Mouse (Mus musculus) stomach, embryonic 16.5 days (tissue): ENCODE results near the gene Nudt3. TPM values are rescaled to one million over a fixed set of nuclear protein-coding genes. Genes with fewer than 3 reads are reported as not detected.

Experiments used
- ATAC-seq: fragments of 200-750 bp; cut with Nextera tagmentation; 2 replicates; pipeline ENCODE4 v1.8.0; 2017; ENCODE audit warnings: moderate number of reproducible peaks, moderate TSS enrichment; ENCODE audit not compliant: insufficient read depth, low FRiP score
- H3K27ac ChIP-seq: fragments of 300-500 bp; sonication (generic); 2 replicates; pipeline ENCODE4 v1.5.1; 2014; ENCODE audit warnings: low read length
- H3K27me3 ChIP-seq: fragments of 300-500 bp; sonication (generic); 2 replicates; pipeline ENCODE4 v1.6.1; 2014; ENCODE audit warnings: low read length, control low read depth, mixed read lengths; ENCODE audit not compliant: control insufficient read depth, insufficient read depth
- H3K36me3 ChIP-seq: fragments of 300-500 bp; sonication (generic); 2 replicates; pipeline ENCODE4 v1.6.1; 2014; ENCODE audit warnings: low read length; ENCODE audit not compliant: control insufficient read depth, insufficient read depth
- H3K4me1 ChIP-seq: fragments of 300-500 bp; sonication (generic); 2 replicates; pipeline ENCODE4 v1.6.1; 2014; ENCODE audit warnings: low read length, control low read depth, mixed read lengths; ENCODE audit not compliant: control insufficient read depth, insufficient read depth
- H3K4me2 ChIP-seq: fragments of 300-500 bp; sonication (generic); 2 replicates; pipeline ENCODE4 v1.6.1; 2014; ENCODE audit warnings: low read depth, low read length, mixed read lengths
- H3K4me3 ChIP-seq: fragments of 300-500 bp; sonication (generic); replicated peaks from 2 replicates; pipeline ENCODE4 v1.5.1; 2014; ENCODE audit warnings: mild to moderate bottlenecking, low read length
- H3K9ac ChIP-seq: fragments of 300-500 bp; sonication (generic); 2 replicates; pipeline ENCODE4 v1.6.1; 2014; ENCODE audit warnings: low read length
- H3K9me3 ChIP-seq: fragments of 300-500 bp; sonication (generic); replicated peaks from 2 replicates; pipeline ENCODE4 v1.6.1; 2016; ENCODE audit warnings: low read length, control low read depth; ENCODE audit not compliant: control insufficient read depth
- WGBS: fragments of 180-500 bp; shearing (Covaris S2); extraction: QIAGEN DNeasy Blood & Tissue Kit; methylation state at CpG from one replicate; pipeline ENCODE4 v1.1.7; 2014; 5-methylcytosine and 5-hydroxymethylcytosine counted together
- polyA plus RNA-seq: library from polyadenylated mRNA; unstranded; fragments of >200 nt; fragmentation: Nextera tagmentation; extraction: Ambion mirVana; gene quantifications from 2 replicates; pipeline ENCODE4 v1.2.1, GENCODE M21; 2015

The Nudt3 gene
- polyA plus RNA-seq, 1 experiment from 2014 or later = 63.1 TPM

DNA sequence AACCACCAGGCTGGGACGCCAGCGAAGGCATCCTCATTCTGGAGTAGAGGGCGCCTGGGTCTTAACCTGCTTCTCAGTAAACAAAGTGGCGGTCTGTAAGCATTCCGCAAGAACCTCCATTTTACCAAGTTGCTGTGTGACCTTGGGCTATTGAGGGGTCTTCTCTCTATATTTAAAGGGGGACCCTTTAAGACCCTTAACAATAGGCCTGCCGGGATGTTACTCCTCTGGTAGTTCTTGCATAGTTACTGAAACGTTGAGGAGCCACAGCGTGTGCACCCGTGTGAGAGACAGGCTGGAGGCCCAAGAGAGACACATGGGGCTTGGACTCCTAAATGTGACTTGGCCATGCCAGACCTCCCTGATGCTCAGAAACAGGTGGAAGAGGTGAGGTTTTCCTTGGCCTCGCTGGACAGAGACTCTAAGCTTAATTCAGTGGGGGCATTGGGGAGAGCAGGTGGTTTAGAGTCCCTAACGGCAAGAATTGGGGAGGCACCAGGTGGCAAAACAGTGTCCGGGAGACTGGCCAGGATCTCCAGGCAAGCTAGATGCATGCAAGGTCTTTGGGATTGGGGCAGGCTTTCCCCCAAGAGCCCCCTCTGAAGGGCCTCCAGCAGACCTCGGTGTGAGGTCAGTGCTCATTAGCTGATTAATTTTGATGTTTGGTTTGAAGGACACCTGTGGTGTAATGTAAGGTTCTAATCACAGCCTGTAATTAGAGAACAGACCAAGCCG lies 65.2 kb downstream of the Nudt3 start:
- ATAC-seq = no peak
- Histone ChIP-seq H3K9ac (peak overlapping the region; percentile 87), H3K36me3 (no peaks in the 10 kb centered on the region), H3K9me3 (no peaks in the 10 kb centered on the region), H3K4me1 (peaks cover 14% of the 10 kb centered on the region), H3K27me3 (no peaks in the 10 kb centered on the region), H3K27ac (peak overlapping the region; percentile 94; the same call in 1 of the 2 replicates), H3K4me2 (peak overlapping the region; percentile 81), H3K4me3 (peak overlapping the region; percentile 68)
- 11% methylated on average over 14 of the region's 14 CpGs for WGBS

DNA sequence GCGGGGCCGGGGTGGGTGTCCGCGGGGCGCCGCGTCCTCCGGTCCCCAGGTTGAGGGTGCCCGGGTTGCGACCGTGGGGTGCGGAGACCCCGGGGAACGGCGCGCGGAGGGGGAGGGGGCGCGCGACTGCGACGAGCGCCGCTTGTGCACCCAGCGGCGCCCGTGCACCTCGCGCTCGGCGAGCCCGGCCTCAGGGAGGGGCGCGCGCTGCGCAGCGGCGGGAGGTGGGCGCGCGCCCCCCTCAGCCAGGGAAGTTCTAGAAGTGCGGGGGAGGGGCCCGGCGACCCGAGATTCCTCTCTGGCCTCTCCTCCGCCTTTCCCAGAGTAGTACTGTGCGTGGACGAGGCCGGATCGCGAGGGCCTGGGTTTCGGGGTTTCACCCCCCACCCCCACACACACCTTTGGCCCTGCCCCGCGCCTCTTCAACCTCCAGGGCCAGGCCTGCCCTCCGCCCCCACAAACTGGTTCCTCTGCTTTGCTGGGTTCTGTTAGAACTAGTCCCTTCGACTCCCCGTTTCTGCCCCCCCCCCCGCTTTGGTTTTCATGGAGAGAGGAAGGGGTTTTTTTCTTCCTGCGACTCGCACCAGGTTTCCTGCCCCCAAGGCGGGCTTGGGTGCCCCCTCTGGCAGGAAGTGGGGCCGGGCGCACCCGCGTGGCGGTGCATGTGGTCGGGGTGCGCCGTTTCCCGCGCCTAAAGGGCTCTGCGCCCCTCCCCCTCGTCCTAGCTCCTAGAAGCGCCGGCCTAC lies 65.9 kb downstream of the Nudt3 start:
- peak overlapping the region; percentile 94 for H3K27ac ChIP-seq
- WGBS = under 1% methylated on average over 46 of the region's 75 CpGs
- H3K4me2 ChIP-seq = peak overlapping the region; percentile 81
- peak overlapping the region; percentile 87 for H3K9ac ChIP-seq
- ATAC-seq = no peak
- H3K36me3 ChIP-seq = no peaks in the 10 kb centered on the region
- H3K27me3 ChIP-seq = no peaks in the 10 kb centered on the region
- H3K9me3 ChIP-seq = no peaks in the 10 kb centered on the region
- peaks cover 14% of the 10 kb centered on the region for H3K4me1 ChIP-seq
- peak overlapping the region; percentile 68 for H3K4me3 ChIP-seq

- WGBS = under 1% methylated on average over 79 of the region's 79 CpGs
- Histone ChIP-seq H3K36me3 (no peaks in the 10 kb centered on the region), H3K4me3 (peak within 1 kb of the TSS; percentile 68), H3K4me2 (peak within 1 kb of the TSS; percentile 81), H3K9me3 (no peaks in the 10 kb centered on the region), H3K4me1 (peaks cover 9% of the 10 kb centered on the region; the same call in 1 of the 2 replicates), H3K27ac (peak within 1 kb of the TSS; percentile 94), H3K9ac (peak within 1 kb of the TSS; percentile 87), H3K27me3 (no peaks in the 10 kb centered on the region)
- peak; percentile 75 for ATAC-seq
Measured at GRCm38 (mm10) chr17:27556315-27557011, 66.8 kb downstream of the Nudt3 start, which contains the start of gene Hmga1. Gene Hmga1 (plus strand): TSS chr17:27556497.

- Histone ChIP-seq H3K27ac (peak overlapping the region; percentile 94), H3K4me2 (peak overlapping the region; percentile 81), H3K4me1 (peaks cover 8% of the 10 kb centered on the region; the same call in 1 of the 2 replicates), H3K27me3 (no peaks in the 10 kb centered on the region), H3K9me3 (no peaks in the 10 kb centered on the region), H3K9ac (peak overlapping the region; percentile 87), H3K36me3 (no peaks in the 10 kb centered on the region), H3K4me3 (peak overlapping the region; percentile 68)
- WGBS = under 1% methylated on average over 55 of the region's 55 CpGs
- ATAC-seq = peak; percentile 46
Measured at GRCm38 (mm10) chr17:27555512-27556172, 67.7 kb downstream of the Nudt3 start.

DNA sequence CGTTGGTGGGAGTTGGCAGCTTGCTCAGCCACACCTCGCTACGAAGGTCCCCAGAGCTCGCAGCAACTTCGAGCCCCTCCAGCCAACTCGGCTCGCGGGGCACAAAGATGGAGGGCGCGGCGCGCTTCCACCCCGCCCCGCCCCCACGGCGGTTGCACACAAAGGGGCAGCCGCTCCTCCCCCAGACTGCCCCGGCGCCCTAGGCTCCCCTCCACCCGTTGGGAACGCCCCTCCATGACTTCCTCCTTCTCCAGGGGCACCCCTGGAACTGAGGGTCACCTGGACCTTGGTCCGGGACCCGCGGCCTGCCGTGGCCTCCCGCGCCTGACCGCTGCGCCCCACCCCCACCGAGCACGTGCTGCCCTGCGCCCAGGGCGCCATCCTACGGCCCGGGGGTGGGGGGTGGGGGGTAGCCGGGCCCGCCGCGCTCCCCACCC lies 68.2 kb downstream of the Nudt3 start:
- Histone ChIP-seq H3K27me3 (no peaks in the 10 kb centered on the region), H3K9ac (peak overlapping the region; percentile 87), H3K4me2 (peak overlapping the region; percentile 81), H3K4me1 (peaks cover 8% of the 10 kb centered on the region; the same call in 1 of the 2 replicates), H3K9me3 (no peaks in the 10 kb centered on the region), H3K36me3 (no peaks in the 10 kb centered on the region), H3K4me3 (peak overlapping the region; percentile 68), H3K27ac (peak overlapping the region; percentile 94)
- ATAC-seq = peak; percentile 49; the same call in 1 of the 2 replicates
- 2% methylated on average over 34 of the region's 39 CpGs for WGBS

- 48% methylated on average over 20 of the region's 20 CpGs for WGBS
- H3K4me2 ChIP-seq = peak overlapping the region; percentile 81
- H3K4me3 ChIP-seq = peak overlapping the region; percentile 68
- peak overlapping the region; percentile 87 for H3K9ac ChIP-seq
- no peak for ATAC-seq
- H3K9me3 ChIP-seq = no peaks in the 10 kb centered on the region
- H3K36me3 ChIP-seq = no peaks in the 10 kb centered on the region
- H3K27me3 ChIP-seq = no peaks in the 10 kb centered on the region
- peak overlapping the region; percentile 94 for H3K27ac ChIP-seq
- H3K4me1 ChIP-seq = peaks cover 10% of the 10 kb centered on the region; the same call in 1 of the 2 replicates
Measured at GRCm38 (mm10) chr17:27554062-27554960, 69.0 kb downstream of the Nudt3 start.

GRCm38 (mm10) chr17:27552215-27553201 lies 70.8 kb downstream of the Nudt3 start:
- H3K4me2 ChIP-seq = no peak overlapping the region
- no peaks in the 10 kb centered on the region for H3K27me3 ChIP-seq
- WGBS = 76% methylated on average over 23 of the region's 23 CpGs
- H3K4me1 ChIP-seq = peaks cover 9% of the 10 kb centered on the region; the same call in 1 of the 2 replicates
- H3K4me3 ChIP-seq = no peak overlapping the region
- H3K36me3 ChIP-seq = no peaks in the 10 kb centered on the region
- no peak overlapping the region for H3K9ac ChIP-seq
- H3K9me3 ChIP-seq = no peaks in the 10 kb centered on the region
- ATAC-seq = no peak
- no peak overlapping the region for H3K27ac ChIP-seq
